Mouse (Mus musculus) hindbrain, postnatal 0 days (tissue): Measurements from ENCODE around the gene Cdk19. TPM values are rescaled to one million over a fixed set of nuclear protein-coding genes. Genes with fewer than 3 reads are reported as not detected.
"Not testable (repeated sequence)": the region's sequence is repeated elsewhere in the genome, so short reads cannot be mapped to it uniquely, and the experiment has no call there.

Experiments used
- ATAC-seq: fragments of 200-750 bp; cut with Nextera tagmentation; 2 replicates; pipeline ENCODE4 v1.8.0; 2017; ENCODE audit warnings: mild to moderate bottlenecking, moderate TSS enrichment, moderate library complexity
- DNase-seq: peaks from one replicate; pipeline ENCODE4 v3.0.0-alpha.2; 2015; ENCODE audit warnings: low spot score
- H3K27ac ChIP-seq: fragments of 300-500 bp; sonication (generic); 2 replicates; pipeline ENCODE4 v1.5.1; 2014; ENCODE audit warnings: mild to moderate bottlenecking
- H3K27me3 ChIP-seq: fragments of 300-500 bp; sonication (generic); 2 replicates; pipeline ENCODE4 v1.6.1; 2014; ENCODE audit warnings: low read length, mixed read lengths; ENCODE audit not compliant: insufficient read depth
- H3K36me3 ChIP-seq: fragments of 300-500 bp; sonication (generic); 2 replicates; pipeline ENCODE4 v1.6.1; 2014; ENCODE audit warnings: low read length, mixed read lengths; ENCODE audit not compliant: insufficient read depth
- H3K4me1 ChIP-seq: fragments of 300-500 bp; sonication (generic); 2 replicates; pipeline ENCODE4 v1.6.1; 2014; ENCODE audit warnings: antibody characterized with exemption, low read length, mixed read lengths; ENCODE audit not compliant: insufficient read depth
- H3K4me2 ChIP-seq: fragments of 300-500 bp; sonication (generic); 2 replicates; pipeline ENCODE4 v1.6.1; 2014; ENCODE audit warnings: low read depth, mild to moderate bottlenecking, low read length, moderate library complexity, mixed read lengths
- H3K4me3 ChIP-seq: fragments of 300-500 bp; sonication (generic); 2 replicates; pipeline ENCODE4 v1.5.1; 2014; ENCODE audit warnings: low read length
- H3K9ac ChIP-seq: fragments of 300-500 bp; sonication (generic); replicated peaks from 2 replicates; pipeline ENCODE4 v1.6.1; 2014; ENCODE audit warnings: mild to moderate bottlenecking, low read length, moderate library complexity, mixed read lengths
- H3K9me3 ChIP-seq: fragments of 300-500 bp; sonication (generic); 2 replicates; pipeline ENCODE4 v1.6.1; 2016; ENCODE audit warnings: low read length, mixed read lengths
- CTCF ChIP-seq: IDR thresholded peaks from 2 replicates; pipeline ENCODE4 v1.5.1; 2016; ENCODE audit warnings: antibody characterized with exemption, control low read depth, low read depth
- WGBS: fragments of 180-500 bp; shearing (Covaris S2); extraction: QIAGEN DNeasy Blood & Tissue Kit; methylation state at CpG from one replicate; pipeline ENCODE4 v1.1.7; 2014; 5-methylcytosine and 5-hydroxymethylcytosine counted together
- polyA plus RNA-seq: library from polyadenylated mRNA; unstranded; fragments of >200 nt; fragmentation: Nextera tagmentation; extraction: Ambion mirVana; gene quantifications from 2 replicates; pipeline ENCODE4 v1.2.1, GENCODE M21; 2015
- total RNA-seq: library from RNA; depleted of rRNA; stranded (reverse); fragments of >200 nt; gene quantifications from 2 replicates; pipeline ENCODE4 v1.2.3, GENCODE M21; 2014; rRNA removed

Cdk19 gene
- total RNA-seq (18.2 and 19.6 TPM in 2 replicates), polyA plus RNA-seq (7.1 and 7.5 TPM in 2 replicates)

- Histone ChIP-seq H3K4me3 (no peak within 1 kb of the TSS), H3K36me3 (no peaks in the 10 kb centered on the region), H3K4me1 (no peaks in the 10 kb centered on the region), H3K9me3 (no peaks in the 10 kb centered on the region), H3K9ac (no peak within 1 kb of the TSS), H3K27ac (no peak within 1 kb of the TSS), H3K27me3 (no peaks in the 10 kb centered on the region), H3K4me2 (no peak within 1 kb of the TSS)
- DNase-seq (no peak), ATAC-seq (no peak)
- TF ChIP-seq CTCF: no peak
- 43% methylated on average over 13 of the region's 13 CpGs for WGBS
Measured at GRCm38 (mm10) chr10:40339351-40339964, at the start of gene Cdk19. Cdk19 (plus strand) TSS chr10:40339564.

GRCm38 (mm10) chr10:40292640-40293039 is 46.7 kb upstream of the Cdk19 start:
- H3K36me3 ChIP-seq: no peaks in the 10 kb centered on the region; the same call in 1 of the 2 replicates
- H3K4me3 ChIP-seq: no peak overlapping the region
- H3K4me1 ChIP-seq: no peaks in the 10 kb centered on the region
- WGBS: 97% methylated on average over 6 of the region's 6 CpGs
- TF ChIP-seq CTCF: no peak
- no peak overlapping the region for H3K4me2 ChIP-seq
- H3K27me3 ChIP-seq: no peaks in the 10 kb centered on the region
- ATAC-seq (no peak), DNase-seq (no peak)
- no peak overlapping the region for H3K27ac ChIP-seq
- no peak overlapping the region for H3K9ac ChIP-seq
- H3K9me3 ChIP-seq: no peaks in the 10 kb centered on the region

- Histone ChIP-seq H3K9ac (peak overlapping the region; percentile 97), H3K36me3 (no peaks in the 10 kb centered on the region), H3K4me2 (peak overlapping the region; percentile 67), H3K4me3 (peak overlapping the region; percentile 77), H3K27me3 (no peaks in the 10 kb centered on the region), H3K4me1 (no peaks in the 10 kb centered on the region), H3K9me3 (no peaks in the 10 kb centered on the region), H3K27ac (peak overlapping the region; percentile 88)
- peak; percentile 95 for DNase-seq
- TF ChIP-seq CTCF: no peak
- WGBS: 1% methylated on average over 36 of the region's 36 CpGs
- peak; percentile 91 for ATAC-seq
Measured at GRCm38 (mm10) chr10:40300648-40301171, 38.7 kb upstream of the Cdk19 start.

GRCm38 (mm10) chr10:40301181-40302075 is 37.9 kb upstream of the Cdk19 start:
- under 1% methylated on average over 74 of the region's 91 CpGs for WGBS
- peak overlapping the region; percentile 88 for H3K27ac ChIP-seq

GRCm38 (mm10) chr10:40302140-40302985 is 37.0 kb upstream of the Cdk19 start, which contains the start of gene Amd1:
Amd1 (minus strand) TSS chr10:40302186.
- DNase-seq (peak; percentile 100), ATAC-seq (peak; percentile 96)
- H3K4me3 ChIP-seq: peak within 1 kb of the TSS; percentile 77
- H3K36me3 ChIP-seq: no peaks in the 10 kb centered on the region
- H3K27me3 ChIP-seq: no peaks in the 10 kb centered on the region
- under 1% methylated on average over 55 of the region's 55 CpGs for WGBS
- TF ChIP-seq CTCF: no peak
- peak within 1 kb of the TSS; percentile 97 for H3K9ac ChIP-seq
- H3K27ac ChIP-seq: peak within 1 kb of the TSS; percentile 95
- H3K4me2 ChIP-seq: peak within 1 kb of the TSS; percentile 80
- no peaks in the 10 kb centered on the region for H3K4me1 ChIP-seq
- H3K9me3 ChIP-seq: no peaks in the 10 kb centered on the region

More at GRCm38 (mm10) chr10:40301181-40302075, 37.9 kb upstream of the Cdk19 start:
- H3K27me3 ChIP-seq, H3K36me3 ChIP-seq, H3K4me1 ChIP-seq, H3K9me3 ChIP-seq: not testable (repeated sequence)
- H3K9ac ChIP-seq: peak overlapping the region; percentile 97
- H3K4me3 ChIP-seq: peak overlapping the region; percentile 77
- ATAC-seq (peak; percentile 27), DNase-seq (peak; percentile 62)
- H3K4me2 ChIP-seq: peak overlapping the region; percentile 67

GRCm38 (mm10) chr10:40305989-40306388 is 33.4 kb upstream of the Cdk19 start:
- Histone ChIP-seq H3K4me1 (no peaks in the 10 kb centered on the region), H3K9ac (no peak overlapping the region), H3K9me3 (no peaks in the 10 kb centered on the region), H3K4me2 (no peak overlapping the region), H3K27me3 (no peaks in the 10 kb centered on the region), H3K4me3 (no peak overlapping the region), H3K36me3 (no peaks in the 10 kb centered on the region), H3K27ac (no peak overlapping the region)
- 0 out of 2 replicates have a peak, but pooled peaks have one; percentile 20 for TF ChIP-seq CTCF
- ATAC-seq: no peak
- 86% methylated on average over 1 of the region's 1 CpGs for WGBS
- DNase-seq: no peak
